Mouse (Mus musculus) embryonic stem cell, embryonic (primary cell): ENCODE results near the gene Nf1.

Experiments used
- CTCF ChIA-PET, 4 experiments: fragments of 300-600 bp in 2 of 4; fragments of 350-600 bp in 2 of 4; sonication (Branson Sonifier 250); formaldehyde crosslinking; loops; one replicate each; lab custom pipeline; 2022; ENCODE audit warnings: inconsistent platforms in 2 of 4; lab: Charles Lee
- POLR2A ChIA-PET, 4 experiments: fragments of 300-600 bp in 2 of 4; fragments of 350-600 bp in 2 of 4; sonication (Branson Sonifier 250); formaldehyde crosslinking; loops; one replicate each; lab custom pipeline; 2022; ENCODE audit warnings: antibody characterized with exemption in 4 of 4, inconsistent platforms in 1 of 4; lab: Charles Lee

Nf1 gene

GRCm38 (mm10) chr11:79528601-79529000, 189.1 kb downstream of the Nf1 start:
- ChIA-PET POLR2A (no interaction called here), CTCF (no interaction called here)

GRCm38 (mm10) chr11:79529226-79529625, 189.7 kb downstream of the Nf1 start:
- ChIA-PET POLR2A (no interaction called here), CTCF (no interaction called here)

- POLR2A ChIA-PET, result no interaction called here
- CTCF ChIA-PET, result no interaction called here
Observed at GRCm38 (mm10) chr11:79529736-79530135, 190.2 kb downstream of the Nf1 start.

GRCm38 (mm10) chr11:79530333-79530761, 190.9 kb downstream of the Nf1 start, which contains the start of the genes Evi2 and Evi2a:
Gene Evi2 (minus strand): TSS chr11:79530589.
Gene Evi2a (minus strand): TSS chr11:79530609.
- CTCF ChIA-PET, result no interaction called here
- POLR2A ChIA-PET, result no interaction called here

- ChIA-PET POLR2A (no interaction called here), CTCF (no interaction called here)
Observed at GRCm38 (mm10) chr11:79530774-79531173, 191.3 kb downstream of the Nf1 start.

- CTCF ChIA-PET, result interaction anchor here in 1 of 4 experiments (0.5 kb wide), 1 partner anchor 9 kb away, joined by 3 read pairs; no protein-coding TSS in a partner anchor
- POLR2A ChIA-PET, result interaction anchor here in 1 of 4 experiments (0.5 kb wide), 1 partner anchor 401 kb away, joined by 3 read pairs; no protein-coding TSS in a partner anchor
Observed at GRCm38 (mm10) chr11:79531485-79531884, 192.0 kb downstream of the Nf1 start.

- ChIA-PET POLR2A (no interaction called here), CTCF (no interaction called here)
Observed at GRCm38 (mm10) chr11:79533311-79533710, 193.8 kb downstream of the Nf1 start.

- POLR2A ChIA-PET, result no interaction called here
- CTCF ChIA-PET, result no interaction called here
Observed at GRCm38 (mm10) chr11:79533950-79534690, 194.6 kb downstream of the Nf1 start.

- ChIA-PET CTCF (no interaction called here), POLR2A (no interaction called here)
Observed at GRCm38 (mm10) chr11:79535554-79535953, 196.1 kb downstream of the Nf1 start.

GRCm38 (mm10) chr11:79536293-79536692, 196.8 kb downstream of the Nf1 start:
- POLR2A ChIA-PET, result no interaction called here
- CTCF ChIA-PET, result interaction anchor here in 1 of 4 experiments (0.7 kb wide), 1 partner anchor 613 kb away, joined by 3 read pairs; no protein-coding TSS in a partner anchor

GRCm38 (mm10) chr11:79552622-79553021, 213.1 kb downstream of the Nf1 start:
- ChIA-PET POLR2A (interaction anchor here in 2 of 4 experiments (0.6 to 0.9 kb wide), 3 partner anchors 14 to 202 kb away, joined by 3 read pairs; no protein-coding TSS in a partner anchor), CTCF (interaction anchor here in 2 of 4 experiments (0.6 to 0.8 kb wide), 2 partner anchors 8 to 347 kb away, joined by 3 read pairs; no protein-coding TSS in a partner anchor)

- ChIA-PET CTCF (no interaction called here), POLR2A (interaction anchor here in 1 of 4 experiments (0.5 kb wide), 1 partner anchor 133 kb away, joined by 3 read pairs; no protein-coding TSS in a partner anchor)
Observed at GRCm38 (mm10) chr11:79560536-79560935, 221.0 kb downstream of the Nf1 start.

GRCm38 (mm10) chr11:79563493-79563892, 224.0 kb downstream of the Nf1 start:
- ChIA-PET CTCF (interaction anchor here in 1 of 4 experiments (0.5 kb wide), 1 partner anchor 61 kb away, joined by 6 read pairs; no protein-coding TSS in a partner anchor), POLR2A (interaction anchor here in 2 of 4 experiments (0.9 to 1.0 kb wide), 2 partner anchors 47 to 676 kb away, joined by 4 to 5 read pairs; no protein-coding TSS in a partner anchor)

- ChIA-PET POLR2A (interaction anchor here in 1 of 4 experiments (0.8 kb wide), 1 partner anchor 9 kb away, joined by 3 read pairs; no protein-coding TSS in a partner anchor), CTCF (interaction anchor here in 1 of 4 experiments (0.9 kb wide), 1 partner anchor 10 kb away, joined by 3 read pairs; no protein-coding TSS in a partner anchor)
Observed at GRCm38 (mm10) chr11:79566947-79567346, 227.5 kb downstream of the Nf1 start.

GRCm38 (mm10) chr11:79568197-79568911, 228.9 kb downstream of the Nf1 start:
- POLR2A ChIA-PET, result no interaction called here
- CTCF ChIA-PET, result no interaction called here

GRCm38 (mm10) chr11:79570319-79570718, 230.8 kb downstream of the Nf1 start:
- CTCF ChIA-PET, result interaction anchor here in 3 of 4 experiments (0.5 to 1.3 kb wide), 3 partner anchors 117 to 194 kb away, joined by 3 read pairs; no protein-coding TSS in a partner anchor
- POLR2A ChIA-PET, result no interaction called here

GRCm38 (mm10) chr11:79573836-79574235, 234.3 kb downstream of the Nf1 start:
- CTCF ChIA-PET, result no interaction called here
- POLR2A ChIA-PET, result interaction anchor here in 2 of 4 experiments (1.5 to 1.6 kb wide), 2 partner anchors 9 to 293 kb away, joined by 3 to 4 read pairs; no protein-coding TSS in a partner anchor

- POLR2A ChIA-PET, result interaction anchor here in 2 of 4 experiments (0.6 to 2.3 kb wide), 6 partner anchors 9 to 802 kb away, joined by 3 to 5 read pairs (median 3); partner anchors contain the start of gene 5730455P16Rik (in 1 of the 2)
- CTCF ChIA-PET, result interaction anchor here (0.5 to 1.9 kb wide), 9 partner anchors 13 to 629 kb away, joined by 3 to 6 read pairs (median 3); no protein-coding TSS in a partner anchor
Observed at GRCm38 (mm10) chr11:79575383-79576073, 236.0 kb downstream of the Nf1 start.
